Mouse (Mus musculus) forebrain, embryonic 11.5 days (tissue): Measurements from ENCODE around the gene Zfhx3. TPM values are rescaled to one million over a fixed set of nuclear protein-coding genes. Genes with fewer than 3 reads are reported as not detected.

Experiments
- ATAC-seq: fragments of 200-750 bp; cut with Nextera tagmentation; replicated peaks from 2 replicates; pipeline ENCODE4 v1.8.0; 2017; ENCODE audit warnings: moderate TSS enrichment; ENCODE audit not compliant: low FRiP score
- DNase-seq: peaks from one replicate; pipeline ENCODE4 v3.0.0-alpha.2; 2017; ENCODE audit warnings: low spot score
- H3K27ac ChIP-seq: fragments of 300-500 bp; sonication (generic); 2 replicates; pipeline ENCODE4 v1.5.1; 2014; ENCODE audit warnings: low read depth, low read length
- H3K27me3 ChIP-seq: fragments of 300-500 bp; sonication (generic); 2 replicates; pipeline ENCODE4 v1.6.1; 2014; ENCODE audit warnings: mild to moderate bottlenecking, low read length, mixed read lengths; ENCODE audit not compliant: control insufficient read depth, insufficient read depth
- H3K36me3 ChIP-seq: fragments of 300-500 bp; sonication (generic); 2 replicates; pipeline ENCODE4 v1.6.1; 2014; ENCODE audit warnings: mild to moderate bottlenecking, low read length, moderate library complexity, mixed read lengths; ENCODE audit not compliant: control insufficient read depth, insufficient read depth
- H3K4me1 ChIP-seq: fragments of 300-500 bp; sonication (generic); replicated peaks from 2 replicates; pipeline ENCODE4 v1.6.1; 2014; ENCODE audit warnings: low read length, mixed read lengths; ENCODE audit not compliant: control insufficient read depth, insufficient read depth
- H3K4me2 ChIP-seq: fragments of 300-500 bp; sonication (generic); 2 replicates; pipeline ENCODE4 v1.6.1; 2014; ENCODE audit warnings: low read depth, mild to moderate bottlenecking, low read length, moderate library complexity, mixed read lengths; ENCODE audit not compliant: severe bottlenecking
- H3K4me3 ChIP-seq: fragments of 300-500 bp; sonication (generic); 2 replicates; pipeline ENCODE4 v1.5.1; 2014; ENCODE audit warnings: low read depth, low read length
- H3K9ac ChIP-seq: fragments of 300-500 bp; sonication (generic); 2 replicates; pipeline ENCODE4 v1.6.1; 2014; ENCODE audit warnings: low read length
- H3K9me3 ChIP-seq: fragments of 300-500 bp; sonication (generic); 2 replicates; pipeline ENCODE4 v1.6.1; 2016; ENCODE audit warnings: low read length, mixed read lengths; ENCODE audit not compliant: control insufficient read depth
- WGBS: fragments of 180-500 bp; shearing (Covaris S2); extraction: QIAGEN DNeasy Blood & Tissue Kit; methylation state at CpG from one replicate; pipeline ENCODE4 v1.1.7; 2014; 5-methylcytosine and 5-hydroxymethylcytosine counted together
- polyA plus RNA-seq: library from polyadenylated mRNA; unstranded; fragments of >200 nt; fragmentation: Nextera tagmentation; extraction: Ambion mirVana; gene quantifications from 2 replicates; pipeline ENCODE4 v1.2.1, GENCODE M21; 2014

Zfhx3 gene
- polyA plus RNA-seq, 1 experiment from 2014 or later: 22.9 TPM

DNA sequence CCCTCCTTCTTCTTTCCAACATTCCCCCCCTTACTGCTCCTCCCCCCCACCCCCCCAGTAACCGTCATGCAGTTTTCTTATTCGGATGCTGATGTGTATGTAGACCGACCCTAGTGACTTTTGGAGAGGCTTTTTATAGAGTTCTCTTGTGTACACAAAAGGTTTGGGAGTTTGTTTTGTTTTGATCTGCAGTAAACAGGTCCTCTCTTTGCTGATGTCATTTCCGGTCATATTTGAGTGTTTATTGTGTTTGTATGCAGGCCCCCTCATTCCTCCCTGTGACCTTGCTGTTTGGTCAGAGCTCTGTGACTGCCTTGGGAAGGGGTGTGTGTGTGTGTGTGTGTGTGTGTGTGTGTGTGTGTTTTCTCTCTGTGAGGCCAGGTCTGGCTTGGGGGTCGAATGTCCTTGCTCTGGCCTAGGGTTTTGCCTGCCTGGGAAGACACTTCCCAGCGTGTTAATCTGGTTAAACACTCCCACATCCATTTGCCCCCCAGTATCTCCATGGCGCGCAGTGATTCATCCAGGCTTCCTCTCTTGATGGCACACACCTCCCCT, 766.5 kb downstream of the Zfhx3 start:
- no peaks in the 10 kb centered on the region for H3K9me3 ChIP-seq
- no peaks in the 10 kb centered on the region for H3K36me3 ChIP-seq
- no peak overlapping the region for H3K9ac ChIP-seq
- H3K27ac ChIP-seq: peak overlapping the region; percentile 43
- H3K4me3 ChIP-seq: no peak overlapping the region
- no peaks in the 10 kb centered on the region for H3K27me3 ChIP-seq
- H3K4me1 ChIP-seq: peaks cover 60% of the 10 kb centered on the region
- no peak overlapping the region for H3K4me2 ChIP-seq
- WGBS: 8% methylated on average over 8 of the region's 8 CpGs
- ATAC-seq (no peak), DNase-seq (no peak)

DNA sequence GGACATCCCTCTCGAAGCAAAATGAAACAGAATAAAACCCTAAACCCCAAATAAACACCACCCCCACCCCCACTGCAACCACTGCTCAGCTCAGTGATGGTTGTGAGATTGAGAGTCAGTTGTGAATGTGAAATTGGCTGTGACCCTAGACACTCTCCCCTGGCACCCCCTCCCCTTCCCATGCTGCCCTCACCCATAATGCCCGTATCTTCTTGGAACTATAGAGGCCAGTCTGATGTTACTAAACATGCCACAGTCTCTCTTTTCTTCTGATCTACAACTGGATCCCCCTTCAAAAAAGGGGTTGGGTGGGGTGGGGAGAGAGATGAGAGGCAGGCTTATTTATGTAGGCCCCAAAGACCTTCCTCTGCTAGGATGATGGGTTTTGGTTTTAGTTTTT, 767.0 kb downstream of the Zfhx3 start:
- WGBS: 18% methylated on average over 2 of the region's 2 CpGs
- no peak overlapping the region for H3K4me3 ChIP-seq
- ATAC-seq (no peak), DNase-seq (no peak)
- no peaks in the 10 kb centered on the region for H3K9me3 ChIP-seq
- H3K36me3 ChIP-seq: no peaks in the 10 kb centered on the region
- H3K27me3 ChIP-seq: no peaks in the 10 kb centered on the region
- peak overlapping the region; percentile 43 for H3K27ac ChIP-seq
- peaks cover 65% of the 10 kb centered on the region for H3K4me1 ChIP-seq
- H3K9ac ChIP-seq: no peak overlapping the region
- H3K4me2 ChIP-seq: no peak overlapping the region

DNA sequence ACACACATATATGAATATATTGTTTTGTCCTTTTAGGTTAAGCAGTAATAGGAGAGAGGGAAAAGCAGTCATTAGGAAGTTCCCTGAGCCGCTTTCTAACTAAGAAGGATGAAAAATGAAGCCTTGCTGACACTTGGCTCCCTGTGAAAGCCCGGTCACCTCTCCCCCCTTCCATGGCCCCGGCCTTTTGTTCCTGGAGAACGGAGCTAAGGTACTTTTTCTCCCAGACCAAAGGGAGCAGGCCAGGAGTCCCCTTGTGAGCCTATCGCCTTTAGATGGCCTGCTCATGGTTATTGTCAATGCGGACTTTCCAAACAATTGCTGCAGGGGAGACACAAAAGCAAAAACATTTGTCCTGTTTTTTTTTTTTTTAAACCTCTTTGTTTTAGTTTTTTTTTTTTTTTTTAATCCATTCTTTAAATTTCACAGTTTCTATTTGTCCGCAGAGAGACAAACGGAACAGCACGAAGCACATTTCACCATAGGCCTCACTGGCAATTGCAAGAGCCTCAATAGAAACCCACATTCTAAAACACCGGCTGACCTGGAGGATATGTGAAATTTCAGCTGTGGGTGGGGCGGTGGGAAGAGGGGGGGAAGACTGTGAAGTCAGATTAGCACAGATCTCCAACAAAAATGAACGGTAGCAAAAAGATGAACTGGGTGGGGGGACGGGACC, 767.6 kb downstream of the Zfhx3 start:
- peak overlapping the region; percentile 21; the same call in 1 of the 2 replicates for H3K4me2 ChIP-seq
- ATAC-seq (no peak), DNase-seq (no peak)
- 7% methylated on average over 13 of the region's 13 CpGs for WGBS
- H3K36me3 ChIP-seq: no peaks in the 10 kb centered on the region
- H3K9me3 ChIP-seq: no peaks in the 10 kb centered on the region
- H3K4me3 ChIP-seq: no peak overlapping the region
- peaks cover 66% of the 10 kb centered on the region for H3K4me1 ChIP-seq
- H3K27me3 ChIP-seq: 0 out of 2 replicates have a peak, but pooled peaks cover 1% of the 10 kb centered on the region
- H3K9ac ChIP-seq: peak overlapping the region; percentile 27; the same call in 1 of the 2 replicates
- H3K27ac ChIP-seq: peak overlapping the region; percentile 43

DNA sequence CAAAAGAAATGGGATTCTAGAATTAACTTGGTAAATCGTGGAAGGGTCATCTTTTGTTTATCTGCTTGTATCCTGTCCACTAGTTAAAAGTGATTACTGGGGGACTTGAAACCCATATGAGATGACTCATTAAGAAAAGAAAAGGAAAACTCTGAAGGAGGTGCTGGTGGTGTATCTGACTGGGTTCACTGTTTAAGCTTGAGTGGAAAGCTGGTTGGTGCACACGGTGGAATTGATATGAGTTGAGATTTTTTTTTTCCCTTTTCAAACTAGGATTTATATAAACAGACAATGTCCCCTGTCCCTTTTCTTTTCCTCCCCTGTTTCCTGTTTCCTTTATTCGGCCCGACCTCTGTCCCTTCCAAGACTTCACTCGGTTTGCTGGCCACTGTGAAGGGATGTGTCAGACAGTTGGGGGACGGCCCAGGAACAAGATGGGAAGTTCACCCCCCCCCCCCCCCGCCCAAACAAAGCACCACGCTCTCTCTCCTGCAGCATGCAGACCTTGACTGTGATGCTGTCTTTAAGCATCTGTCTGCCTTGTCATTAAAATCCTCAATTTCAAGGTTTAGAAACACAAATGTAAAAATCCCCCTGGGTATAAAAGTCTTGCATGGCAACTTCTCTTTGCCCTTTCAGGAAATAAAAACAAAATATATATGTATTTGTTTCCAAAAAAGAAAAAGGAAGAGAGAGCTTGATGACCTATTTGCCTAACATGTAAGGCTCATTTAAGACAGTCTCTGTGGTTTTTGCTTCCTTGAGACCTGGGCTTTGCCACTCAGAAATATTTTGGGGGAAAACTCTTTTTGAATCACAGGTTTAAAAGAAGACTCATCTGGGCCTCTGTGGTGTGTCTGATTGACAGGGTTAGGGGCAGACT, 768.4 kb downstream of the Zfhx3 start:
- Histone ChIP-seq H3K4me2 (peak overlapping the region; percentile 21; the same call in 1 of the 2 replicates), H3K4me1 (peaks cover 65% of the 10 kb centered on the region), H3K9ac (peak overlapping the region; percentile 32; the same call in 1 of the 2 replicates), H3K4me3 (no peak overlapping the region), H3K9me3 (no peaks in the 10 kb centered on the region), H3K36me3 (no peaks in the 10 kb centered on the region), H3K27ac (peak overlapping the region; percentile 43; the same call in 1 of the 2 replicates), H3K27me3 (0 out of 2 replicates have a peak, but pooled peaks cover 2% of the 10 kb centered on the region)
- ATAC-seq (no peak), DNase-seq (no peak)
- 3% methylated on average over 8 of the region's 8 CpGs for WGBS

DNA sequence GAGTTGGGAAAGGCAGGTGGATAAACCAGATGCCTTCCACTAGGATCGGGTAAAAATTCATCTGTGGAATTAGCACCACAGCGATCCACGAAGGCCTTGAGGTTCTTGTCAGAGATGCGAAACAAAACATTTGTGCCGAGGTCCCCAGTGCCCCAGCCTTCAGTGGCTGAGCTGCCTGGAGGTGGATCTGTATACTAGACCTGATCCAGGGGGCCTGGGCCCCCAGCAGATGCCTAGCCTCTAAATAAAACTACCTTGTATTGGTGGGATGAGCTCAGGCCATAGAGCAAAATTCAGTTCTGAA, 769.0 kb downstream of the Zfhx3 start:
- DNase-seq: no peak
- Histone ChIP-seq H3K4me2 (0 out of 2 replicates have a peak overlapping the region, but pooled peaks have one; percentile 1), H3K9ac (peak overlapping the region; percentile 32; the same call in 1 of the 2 replicates), H3K9me3 (no peaks in the 10 kb centered on the region), H3K27me3 (0 out of 2 replicates have a peak, but pooled peaks cover 2% of the 10 kb centered on the region), H3K4me1 (peaks cover 64% of the 10 kb centered on the region), H3K4me3 (no peak overlapping the region), H3K27ac (no peak overlapping the region), H3K36me3 (no peaks in the 10 kb centered on the region)
- WGBS: 21% methylated on average over 5 of the region's 5 CpGs
- no peak for ATAC-seq

DNA sequence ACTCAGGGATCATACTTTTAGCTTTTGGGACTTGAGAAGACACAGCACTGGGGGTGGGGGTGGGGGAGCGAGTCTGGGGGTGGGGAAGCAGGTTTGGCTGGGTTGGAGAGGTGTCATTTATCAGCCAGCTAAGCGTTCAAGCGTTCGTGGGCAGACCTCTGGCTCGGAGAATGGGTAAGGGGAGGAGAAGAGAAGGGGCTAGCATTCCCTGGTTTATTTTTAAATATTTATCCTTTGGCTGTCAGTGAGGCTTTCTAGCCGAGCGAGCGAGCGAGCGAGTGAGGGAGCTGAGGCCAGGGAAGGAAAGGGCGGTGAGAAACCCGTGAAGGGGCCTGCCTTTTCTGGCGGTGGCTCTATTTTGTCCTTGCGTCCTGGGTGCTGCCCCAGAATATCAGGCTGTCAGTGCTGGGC, 769.6 kb downstream of the Zfhx3 start:
- ATAC-seq (no peak), DNase-seq (no peak)
- no peak overlapping the region for H3K27ac ChIP-seq
- 12% methylated on average over 14 of the region's 14 CpGs for WGBS
- no peaks in the 10 kb centered on the region for H3K36me3 ChIP-seq
- H3K4me2 ChIP-seq: peak overlapping the region; percentile 34
- H3K9me3 ChIP-seq: no peaks in the 10 kb centered on the region
- H3K9ac ChIP-seq: peak overlapping the region; percentile 47
- 0 out of 2 replicates have a peak, but pooled peaks cover 2% of the 10 kb centered on the region for H3K27me3 ChIP-seq
- H3K4me1 ChIP-seq: peaks cover 66% of the 10 kb centered on the region
- no peak overlapping the region for H3K4me3 ChIP-seq

DNA sequence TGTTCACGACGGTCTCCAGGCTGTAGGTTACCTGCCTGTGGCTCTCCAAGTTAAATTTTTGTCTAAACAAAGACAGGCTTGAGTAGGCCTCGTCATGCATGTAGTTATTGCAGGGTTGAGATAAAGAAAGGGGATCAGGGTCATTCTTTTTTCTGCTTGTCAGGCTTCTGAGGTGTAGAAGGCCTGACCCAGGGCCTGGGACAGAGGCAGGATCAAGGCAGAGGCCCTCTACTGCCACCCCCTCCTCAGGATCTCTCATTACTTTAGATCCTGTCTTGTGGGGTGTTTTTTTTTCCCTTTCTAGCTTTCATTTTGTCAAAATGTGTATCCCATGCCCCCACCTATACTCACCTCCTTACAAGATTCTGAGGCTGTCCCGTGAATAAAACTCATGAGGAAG, 770.2 kb downstream of the Zfhx3 start:
- Histone ChIP-seq H3K4me2 (peak overlapping the region; percentile 21; the same call in 1 of the 2 replicates), H3K27ac (no peak overlapping the region), H3K4me3 (no peak overlapping the region), H3K27me3 (0 out of 2 replicates have a peak, but pooled peaks cover 2% of the 10 kb centered on the region), H3K4me1 (peaks cover 67% of the 10 kb centered on the region), H3K9ac (peak overlapping the region; percentile 47; the same call in 1 of the 2 replicates), H3K36me3 (no peaks in the 10 kb centered on the region), H3K9me3 (no peaks in the 10 kb centered on the region)
- WGBS: 21% methylated on average over 4 of the region's 4 CpGs
- DNase-seq (no peak), ATAC-seq (no peak)

DNA sequence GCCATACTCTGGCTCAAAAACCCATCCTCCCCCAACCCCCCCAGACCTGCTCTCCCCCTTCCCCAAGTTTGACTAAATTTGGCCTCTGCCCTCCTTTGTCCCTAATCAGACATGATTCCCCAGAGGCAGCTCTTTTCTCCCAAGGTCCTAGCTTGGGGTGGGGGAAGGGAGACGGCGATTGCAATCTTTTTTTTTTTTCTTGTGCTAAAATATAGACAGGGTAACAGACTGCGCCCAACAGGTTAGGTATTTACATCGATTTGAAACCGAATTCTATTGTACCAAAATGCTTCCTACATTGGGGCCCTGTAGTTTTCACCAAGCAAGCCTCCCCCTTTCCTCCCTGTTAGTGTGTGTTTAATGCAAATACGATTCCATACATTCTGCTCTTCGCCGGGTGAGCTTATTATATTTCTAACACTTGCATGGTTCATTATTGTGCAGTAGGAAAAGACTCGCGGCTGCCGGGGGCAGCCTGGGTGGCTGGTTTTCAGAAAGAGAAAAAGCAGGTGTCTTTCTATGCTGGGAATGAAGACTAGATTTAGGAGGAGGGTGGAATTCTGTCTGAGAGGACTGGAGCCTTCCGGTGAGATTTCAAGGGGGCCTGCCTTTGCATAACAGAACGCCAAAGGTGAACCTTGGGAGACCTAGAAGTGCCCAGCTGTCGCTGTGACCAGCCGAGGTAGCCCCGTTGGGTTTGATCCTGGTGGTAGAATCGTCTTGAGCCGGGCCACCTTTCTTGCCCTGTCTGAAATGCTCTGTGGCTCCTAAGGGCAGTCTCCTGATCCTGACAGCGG, 771.1 kb downstream of the Zfhx3 start:
- peaks cover 68% of the 10 kb centered on the region for H3K4me1 ChIP-seq
- H3K4me3 ChIP-seq: peak overlapping the region; percentile 68
- 2% methylated on average over 19 of the region's 19 CpGs for WGBS
- H3K9ac ChIP-seq: peak overlapping the region; percentile 86
- 0 out of 2 replicates have a peak, but pooled peaks cover 2% of the 10 kb centered on the region for H3K27me3 ChIP-seq
- H3K4me2 ChIP-seq: peak overlapping the region; percentile 98
- no peaks in the 10 kb centered on the region for H3K36me3 ChIP-seq
- peak overlapping the region; percentile 87 for H3K27ac ChIP-seq
- no peaks in the 10 kb centered on the region for H3K9me3 ChIP-seq
- ATAC-seq: no peak
- no peak for DNase-seq
